Mouse (Mus musculus) gastrocnemius, adult 18-20 months (tissue): ENCODE results near the gene 1700113H08Rik. TPM values are rescaled to one million over a fixed set of nuclear protein-coding genes. Genes with fewer than 3 reads are reported as not detected.

ENCODE experiments used
- DNase-seq: peaks from one replicate; pipeline ENCODE4 v3.0.0; 2021; ENCODE audit warnings: low spot score
- total RNA-seq, 2 experiments: library from RNA; stranded (reverse); gene quantifications; 2 replicates each; pipeline ENCODE4 v1.2.3; 2021

The 1700113H08Rik gene
- total RNA-seq, 2 experiments from 2014 or later = 1.1 to 1.5 TPM

DNA sequence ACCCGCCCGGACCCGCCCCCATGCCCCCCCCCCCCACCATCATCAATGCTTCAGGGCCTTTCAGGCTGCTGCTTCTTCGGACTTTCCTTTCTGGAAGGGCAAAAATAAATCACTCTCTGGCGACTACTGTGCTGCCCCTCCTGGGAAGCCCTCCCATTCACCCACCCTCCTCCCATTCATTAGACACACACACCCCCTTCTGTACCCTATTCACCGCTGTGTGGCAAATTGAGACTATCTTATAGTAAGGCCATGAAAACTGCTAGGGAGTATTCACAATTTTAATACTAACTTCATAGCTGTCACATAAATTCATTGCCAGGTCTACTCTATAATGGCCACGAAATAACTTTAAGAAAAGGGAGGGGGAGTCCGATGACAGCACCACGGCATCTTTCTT is 1.1 kb downstream of the 1700113H08Rik start:
- DNase-seq = no peak

DNA sequence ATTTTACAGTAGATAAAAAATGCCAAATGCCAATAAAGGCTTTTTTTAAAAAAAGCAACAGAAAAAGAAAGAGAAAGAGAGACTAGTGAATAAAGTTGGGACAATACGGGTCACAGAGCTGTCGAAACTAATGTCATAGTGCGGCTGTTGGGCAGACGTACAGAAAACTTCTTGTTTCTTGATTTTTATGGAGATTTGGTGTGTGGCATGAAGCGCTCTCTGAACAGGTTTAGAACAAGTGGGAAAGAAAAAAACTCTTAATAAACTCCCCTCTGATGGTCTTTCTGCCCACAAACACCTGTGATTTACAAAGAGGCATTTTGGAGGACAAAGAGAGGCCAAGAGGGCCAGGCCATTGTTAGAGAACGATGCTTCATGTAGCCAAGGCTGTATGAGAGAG is 1.6 kb downstream of the 1700113H08Rik start:
- DNase-seq = no peak

DNA sequence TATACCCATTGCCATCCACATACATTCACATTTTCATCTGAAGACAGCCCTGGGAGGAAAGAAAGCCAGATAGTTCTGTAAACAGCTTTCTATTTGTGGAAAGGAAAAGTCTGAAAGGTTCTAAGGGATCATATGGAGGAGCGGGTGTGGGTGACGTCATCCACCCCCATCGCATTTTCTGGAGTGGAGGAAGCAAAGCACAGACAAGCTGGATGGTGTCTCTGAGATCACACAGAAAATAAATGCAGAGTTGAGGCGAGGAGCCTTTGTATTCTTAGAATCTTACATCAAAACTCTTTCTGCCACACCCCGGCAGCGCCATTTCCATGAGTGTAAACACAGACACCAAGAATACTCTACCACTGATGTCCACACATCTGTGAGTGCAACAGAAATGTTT is 26.4 kb downstream of the 1700113H08Rik start:
- DNase-seq = no peak

DNA sequence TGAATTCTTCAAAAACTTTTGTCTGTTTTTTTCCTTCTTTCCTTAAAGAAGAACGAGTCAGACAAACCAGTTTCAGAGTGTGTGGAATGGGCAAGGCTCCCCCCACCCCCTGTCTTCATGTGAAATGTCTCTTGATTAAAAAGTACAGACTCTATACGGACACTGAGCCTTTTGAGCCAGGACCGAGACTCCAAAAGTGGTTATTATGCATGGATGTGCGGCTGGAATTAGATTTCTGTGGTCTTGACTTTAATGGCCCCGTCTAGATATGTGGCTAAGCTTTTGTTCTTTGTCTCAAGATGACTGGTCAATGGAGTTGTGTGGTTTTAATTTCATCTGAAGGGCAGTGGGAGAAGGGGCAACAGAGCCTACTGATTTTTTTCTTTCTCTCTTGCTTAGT is 29.8 kb downstream of the 1700113H08Rik start:
- no peak for DNase-seq

DNA sequence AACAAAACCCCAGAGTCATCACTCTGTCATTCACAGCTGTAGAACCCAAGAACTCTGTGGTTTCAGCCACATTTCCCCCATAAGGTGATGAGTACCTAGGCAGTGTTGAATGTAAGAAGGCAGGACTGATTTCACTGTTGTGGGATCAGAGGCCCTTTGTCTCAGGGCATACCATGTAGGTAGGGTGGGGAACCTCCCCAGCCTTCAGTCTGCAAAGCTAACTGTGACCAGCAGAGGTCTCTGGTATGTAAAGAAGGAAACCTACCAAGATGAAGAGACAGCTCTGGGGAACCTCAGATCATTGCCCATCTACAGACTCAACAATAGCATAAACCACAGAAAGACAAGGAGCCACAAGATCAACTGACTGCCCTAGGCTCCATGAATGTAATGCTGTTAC is 36.4 kb downstream of the 1700113H08Rik start:
- DNase-seq = no peak

DNA sequence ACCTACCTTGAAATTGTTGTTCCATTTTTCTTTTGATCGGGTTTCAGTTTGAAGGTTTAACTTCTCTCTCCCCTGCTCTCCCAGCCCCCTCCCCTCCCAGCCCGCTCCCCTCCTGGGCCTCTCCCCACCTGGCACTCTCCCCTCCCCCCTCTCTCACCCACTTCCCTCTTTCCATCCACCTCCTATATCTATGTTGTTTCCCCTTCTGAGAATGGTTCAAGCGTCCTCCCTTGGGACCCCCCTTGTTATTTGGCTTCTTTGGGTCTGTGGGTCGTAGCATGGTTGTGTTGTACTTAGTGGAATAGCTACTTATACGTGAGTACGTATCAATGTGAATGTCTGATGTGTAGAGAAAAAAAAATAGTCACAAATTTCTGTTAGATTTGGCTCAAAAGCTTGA is 40.9 kb downstream of the 1700113H08Rik start:
- no peak for DNase-seq

DNA sequence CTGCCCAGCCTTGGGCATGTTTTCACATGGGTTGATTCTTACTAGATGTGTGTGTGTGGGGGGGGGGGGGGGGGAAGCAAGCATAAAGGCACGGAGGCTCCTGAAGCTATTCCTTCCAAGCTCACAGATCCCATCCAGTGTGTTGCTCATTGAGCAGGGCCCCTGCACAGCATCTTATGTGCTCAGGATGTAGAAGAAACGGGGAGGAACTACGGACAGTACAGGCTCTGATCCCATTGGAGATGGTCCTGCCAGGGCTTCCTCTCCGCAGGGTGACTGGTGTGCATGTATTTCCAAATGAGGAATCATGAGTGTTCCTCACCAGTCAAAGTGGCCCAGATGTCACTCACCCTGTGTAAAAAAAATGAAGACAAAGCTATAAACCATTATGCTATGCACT is 42.8 kb downstream of the 1700113H08Rik start:
- no peak for DNase-seq

DNA sequence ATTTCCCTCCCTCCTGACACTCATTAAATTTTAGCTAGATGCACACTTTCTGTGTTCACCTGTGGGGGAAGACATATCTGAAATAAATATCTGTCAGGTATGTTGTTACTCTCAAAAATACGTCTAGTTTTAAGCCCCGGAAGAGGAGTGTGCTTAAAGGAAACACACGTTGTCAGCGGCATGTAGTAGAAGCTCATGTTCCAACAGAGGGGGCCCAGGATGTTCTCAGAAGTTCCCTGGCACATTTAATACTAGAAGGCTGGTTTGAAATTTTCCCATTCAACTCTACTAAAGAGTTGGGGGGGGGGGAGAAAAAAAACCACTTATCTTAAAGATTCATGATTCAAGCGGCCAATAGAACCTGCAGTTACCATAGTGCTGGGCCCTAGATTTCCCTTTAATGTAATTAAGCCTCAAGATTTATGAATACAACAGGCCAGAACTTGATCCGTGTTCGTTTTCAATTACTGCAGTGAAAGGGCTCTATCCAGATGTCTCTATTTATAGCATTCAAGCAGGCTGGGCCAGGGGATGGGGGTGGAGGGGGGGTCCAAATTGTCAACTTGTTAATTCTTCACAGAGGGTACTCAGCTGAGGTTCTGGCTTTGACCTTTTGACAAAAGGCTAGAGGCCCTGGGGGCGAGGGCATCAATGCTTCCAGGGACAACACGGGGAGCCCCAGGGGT is 43.6 kb downstream of the 1700113H08Rik start:
- no peak for DNase-seq

DNA sequence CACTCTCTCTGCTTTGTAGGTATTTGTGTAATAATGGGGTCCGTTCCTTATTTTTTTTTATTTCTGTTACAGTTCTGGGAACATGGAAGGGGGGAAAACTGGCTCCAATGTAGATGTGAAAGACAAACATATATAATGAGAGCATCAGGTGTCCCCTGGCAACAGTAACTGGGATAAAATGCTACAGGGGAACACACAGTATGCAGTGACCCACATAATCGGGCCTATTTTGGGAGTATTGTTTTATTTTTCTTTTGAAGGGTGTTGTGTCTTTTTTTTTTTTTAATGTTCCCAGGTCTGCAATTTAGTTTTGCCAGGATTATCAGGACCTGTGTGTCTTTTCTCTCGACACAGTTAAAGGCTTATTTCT is 44.1 kb downstream of the 1700113H08Rik start:
- DNase-seq = no peak

DNA sequence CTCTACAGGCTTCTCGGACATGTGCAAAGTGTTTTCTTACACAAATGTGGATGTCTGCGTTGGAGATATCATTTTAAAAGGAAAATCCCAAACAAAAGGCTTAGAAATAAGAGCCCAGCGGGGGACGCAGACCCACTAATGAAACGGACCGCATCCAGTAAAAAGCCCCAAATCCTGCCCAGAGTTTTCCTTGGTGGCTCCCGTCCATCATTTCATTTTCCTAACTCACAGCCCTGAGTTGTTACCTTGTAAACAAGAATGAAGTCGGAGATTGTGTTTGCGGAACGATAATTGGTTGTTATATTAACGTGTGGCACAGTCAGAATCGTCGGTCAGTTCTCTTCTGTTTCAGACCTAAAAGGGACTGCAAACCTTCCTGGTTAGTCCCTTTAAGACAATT is 44.6 kb downstream of the 1700113H08Rik start:
- no peak for DNase-seq

DNA sequence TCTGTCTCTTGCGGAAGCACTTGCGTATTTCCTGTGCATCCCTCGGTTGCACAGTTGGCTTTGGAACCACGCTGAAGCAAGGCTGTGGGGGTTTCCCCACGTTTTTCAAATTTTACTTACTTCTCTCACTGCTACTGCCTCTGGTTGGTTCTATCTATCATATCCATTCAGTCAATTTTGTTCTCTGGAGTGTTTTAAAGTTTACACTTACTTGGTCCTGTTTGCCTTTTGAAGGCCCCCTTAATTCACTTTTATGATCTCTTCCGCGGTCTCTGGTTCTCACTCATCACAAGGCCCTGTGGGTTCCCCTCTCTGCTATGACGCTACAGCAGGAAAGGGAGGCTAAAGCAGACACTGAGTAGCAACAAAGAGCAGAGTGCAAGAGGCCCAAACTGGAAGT is 45.4 kb downstream of the 1700113H08Rik start:
- DNase-seq = no peak

DNA sequence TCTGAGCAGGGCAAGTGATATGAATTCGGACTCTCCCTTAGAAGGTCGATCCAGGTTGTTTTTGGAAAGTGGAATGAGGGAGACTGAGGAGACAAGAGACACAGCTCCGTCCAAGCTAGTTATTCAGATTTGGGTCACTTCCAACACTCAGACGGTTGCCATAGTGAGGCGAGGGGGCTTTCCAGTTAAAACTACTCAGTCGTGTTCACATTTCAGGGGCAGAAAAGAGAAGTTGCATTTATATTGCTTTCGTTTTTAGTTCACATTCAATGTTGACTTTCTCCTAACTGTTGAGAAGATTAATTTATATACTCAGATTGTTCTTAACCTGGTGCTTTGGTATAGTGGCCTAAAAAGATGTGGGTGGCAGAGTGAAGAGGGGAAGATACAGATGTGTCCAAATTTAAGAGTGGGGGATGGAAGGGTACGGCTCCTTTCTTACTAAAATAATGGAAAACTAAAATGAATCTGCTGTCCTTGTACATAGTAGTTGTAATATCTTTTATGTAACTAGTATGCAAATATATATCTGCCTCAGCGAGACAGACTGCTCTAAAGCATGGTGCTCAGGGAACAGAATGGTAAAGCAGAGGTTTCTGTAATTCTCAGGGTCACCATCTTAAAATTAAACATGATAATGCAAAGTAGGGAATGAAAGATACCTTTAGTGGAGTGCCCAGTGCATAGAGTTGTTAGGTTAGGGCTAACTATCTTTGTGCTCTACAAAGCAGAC is 49.9 kb downstream of the 1700113H08Rik start:
- DNase-seq = no peak

DNA sequence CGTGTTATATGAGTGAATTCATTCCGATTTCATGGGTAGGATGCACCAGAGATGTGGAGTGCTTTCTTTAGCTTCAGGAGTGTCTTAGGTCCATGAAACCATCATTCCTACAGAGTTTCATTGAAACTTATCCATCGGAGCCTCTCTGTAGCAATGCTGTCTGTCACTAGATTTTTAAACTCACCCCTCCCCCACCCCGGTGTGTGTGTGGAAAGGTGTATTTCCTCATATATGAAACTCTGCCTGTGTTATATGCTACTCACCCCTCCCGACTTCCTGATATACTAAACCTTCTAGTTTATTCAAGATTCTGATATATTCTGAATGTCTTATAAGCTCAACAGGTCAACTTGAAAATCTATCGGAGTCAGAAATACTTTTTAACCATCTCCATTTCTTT is 50.5 kb downstream of the 1700113H08Rik start:
- no peak for DNase-seq

DNA sequence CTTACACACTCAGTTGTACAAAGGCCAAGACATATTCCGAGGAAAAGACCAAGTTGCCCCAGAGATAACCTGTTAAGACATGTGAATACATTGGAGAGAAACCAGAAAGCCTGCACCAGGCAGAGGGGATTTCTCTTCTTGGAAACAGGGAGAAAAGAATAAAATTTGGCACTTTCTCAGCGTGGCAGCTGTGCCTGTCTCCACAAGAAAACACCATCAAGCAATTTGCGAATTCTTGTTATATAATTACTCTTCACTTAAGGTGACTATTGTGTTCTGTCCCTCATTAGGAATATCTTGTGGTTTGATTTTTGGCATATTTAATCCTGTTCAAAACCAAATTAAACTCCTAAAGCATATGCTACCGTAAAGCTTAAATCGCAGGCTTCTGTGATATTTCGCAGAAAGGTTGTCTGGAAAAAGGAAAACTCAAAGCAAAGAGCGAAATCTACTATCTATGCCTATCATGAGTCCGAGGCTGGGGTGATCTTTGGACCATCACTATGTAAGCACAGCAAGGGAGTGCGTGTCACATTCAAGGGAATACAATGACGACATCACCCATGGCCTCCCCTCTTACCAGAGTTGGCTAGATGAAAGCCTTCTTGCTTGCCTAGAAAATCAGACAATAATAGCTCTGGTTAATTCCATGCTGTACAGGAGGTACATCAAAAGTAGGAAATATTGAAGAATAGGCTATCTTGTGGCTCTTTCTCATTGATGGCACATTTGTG is 51.4 kb downstream of the 1700113H08Rik start:
- DNase-seq = no peak

DNA sequence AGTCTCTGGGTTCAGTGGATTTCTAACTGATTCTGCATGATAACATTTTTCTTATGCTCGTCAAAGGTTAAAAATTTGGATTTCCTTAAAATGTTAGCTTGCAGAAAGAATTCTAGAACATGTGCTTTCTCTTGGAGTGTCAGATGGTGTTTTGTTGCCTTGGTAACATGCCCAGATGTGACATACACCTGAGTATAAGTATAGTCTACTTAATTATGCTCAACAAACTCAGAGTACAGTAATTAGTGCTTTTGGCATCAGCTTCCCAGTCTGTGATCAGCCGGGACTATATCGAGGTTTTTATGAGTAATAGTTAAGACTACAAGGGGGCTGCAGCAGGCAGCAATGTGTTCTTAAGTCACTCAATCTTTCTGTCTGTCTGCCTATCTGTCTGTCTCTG is 53.1 kb downstream of the 1700113H08Rik start:
- DNase-seq = no peak

DNA sequence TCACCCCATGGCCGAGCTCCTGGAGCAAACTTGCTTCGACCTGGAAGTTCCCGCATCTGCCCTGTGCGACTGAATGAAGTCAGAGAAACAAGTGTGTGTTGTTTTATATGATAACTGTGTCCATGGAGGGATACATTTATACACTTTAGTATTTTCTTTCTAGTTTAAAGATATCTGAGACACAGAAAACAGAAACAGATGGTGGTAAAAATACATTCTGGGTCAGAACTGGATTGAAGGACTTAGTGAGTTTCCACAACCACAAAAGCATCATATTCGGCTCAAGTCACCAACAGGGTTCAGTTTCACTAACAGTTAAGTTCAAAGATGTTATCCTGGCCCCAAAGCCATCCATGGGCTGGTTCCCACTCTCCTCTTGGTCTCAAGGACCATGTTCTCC is 67.2 kb downstream of the 1700113H08Rik start:
- DNase-seq = no peak

DNA sequence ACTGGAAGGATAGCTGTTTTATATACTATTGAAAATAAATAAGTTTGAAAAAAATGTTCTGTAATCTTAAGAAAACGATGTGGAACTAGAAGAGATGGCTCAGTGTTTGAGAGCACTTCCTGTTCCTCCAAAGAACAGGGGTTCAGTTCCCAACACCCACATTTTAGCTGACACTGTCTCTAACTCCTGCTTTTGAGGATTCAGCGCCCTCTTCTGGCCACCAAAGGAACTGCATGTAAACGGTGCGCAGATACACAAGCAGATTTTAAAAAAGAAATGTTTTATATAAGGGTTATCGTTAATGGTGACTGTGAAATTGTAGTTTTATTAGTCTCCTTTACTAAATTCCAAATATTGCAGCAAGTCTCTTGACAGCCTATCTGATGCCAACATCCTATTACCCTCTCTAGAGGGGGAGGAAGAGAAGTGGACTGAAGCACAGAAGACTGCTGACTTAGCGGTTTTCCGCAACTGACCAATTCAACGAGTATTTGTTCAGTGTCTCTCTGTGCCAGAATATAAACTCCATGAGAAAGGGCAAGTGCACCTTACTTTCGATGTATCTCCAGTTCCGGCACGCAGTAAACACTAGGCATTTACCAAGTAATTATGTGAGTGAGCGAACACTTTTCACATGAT is 68.5 kb downstream of the 1700113H08Rik start:
- no peak for DNase-seq

DNA sequence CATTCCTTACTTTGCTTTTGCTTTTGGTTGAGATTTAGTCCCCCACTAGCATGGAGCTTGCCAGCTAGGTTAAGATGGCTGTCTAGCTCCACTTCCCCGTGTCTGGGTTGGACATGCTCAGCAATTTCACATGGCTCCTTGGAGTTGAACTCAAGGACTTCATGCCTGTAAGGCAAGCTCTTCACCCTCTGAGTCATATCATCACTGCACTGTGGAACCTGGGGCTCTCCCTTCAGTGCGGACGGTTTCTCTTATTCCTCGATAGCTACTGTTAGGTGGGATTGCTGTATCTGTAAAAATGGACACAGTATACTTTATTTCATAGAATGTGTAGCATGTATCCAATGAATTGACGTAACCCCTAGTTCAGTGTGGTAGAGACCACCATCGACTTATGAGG is 93.2 kb downstream of the 1700113H08Rik start:
- no peak for DNase-seq

DNA sequence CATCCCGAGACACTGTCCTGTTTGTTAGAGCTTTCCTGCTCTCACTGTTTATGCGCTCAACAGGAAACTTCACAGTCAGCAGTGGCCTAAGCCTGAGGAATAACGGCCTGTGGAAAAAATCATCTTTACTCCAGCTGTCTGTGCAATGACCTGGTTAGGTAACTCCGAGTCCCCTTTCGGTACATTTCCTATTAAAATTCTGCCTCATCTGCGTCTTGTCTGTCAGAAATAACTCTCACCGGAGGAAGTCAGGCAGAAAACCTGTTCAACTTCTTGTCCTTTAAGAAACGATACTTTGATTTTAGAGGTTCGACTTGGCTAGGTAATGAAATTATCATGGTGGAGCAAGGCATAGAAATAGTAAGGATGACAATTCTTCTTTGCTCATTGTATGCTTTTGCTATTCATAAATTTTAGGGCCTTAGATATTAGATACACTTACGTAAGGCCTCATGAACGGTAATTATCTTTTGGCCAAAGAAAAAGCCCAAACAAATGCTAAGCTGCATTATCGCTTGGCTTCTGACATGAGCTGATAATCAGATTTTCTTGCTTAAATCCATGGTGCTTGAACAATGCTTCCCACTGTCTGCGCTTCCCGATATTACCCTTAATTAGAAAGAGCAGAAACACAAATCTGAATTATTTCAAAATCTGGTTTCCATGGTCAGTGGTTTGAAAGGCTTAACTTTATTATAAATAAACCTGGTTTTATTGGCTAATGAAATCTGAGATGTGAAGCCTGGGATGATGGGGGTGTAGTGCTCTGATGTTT is 96.1 kb downstream of the 1700113H08Rik start:
- DNase-seq = no peak

DNA sequence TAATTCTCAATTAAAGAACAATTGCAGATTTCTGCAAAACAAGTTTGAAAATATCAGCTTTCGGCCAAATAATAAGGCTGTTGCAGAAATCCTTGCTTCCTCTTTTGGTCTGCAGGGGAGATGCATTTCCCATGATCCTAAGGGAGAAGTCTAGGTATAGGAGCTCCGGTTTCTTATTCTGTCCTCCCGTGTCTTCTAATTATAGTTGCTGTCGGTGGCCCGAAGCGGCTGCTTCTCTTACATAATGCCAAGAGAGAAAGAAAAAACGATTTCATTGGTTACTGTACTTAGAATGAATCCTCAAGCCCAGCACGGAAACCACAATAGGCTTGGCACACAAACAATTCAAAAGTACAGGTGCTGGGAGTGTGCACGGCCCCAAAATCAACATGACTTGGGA is 101.9 kb downstream of the 1700113H08Rik start:
- DNase-seq = no peak

DNA sequence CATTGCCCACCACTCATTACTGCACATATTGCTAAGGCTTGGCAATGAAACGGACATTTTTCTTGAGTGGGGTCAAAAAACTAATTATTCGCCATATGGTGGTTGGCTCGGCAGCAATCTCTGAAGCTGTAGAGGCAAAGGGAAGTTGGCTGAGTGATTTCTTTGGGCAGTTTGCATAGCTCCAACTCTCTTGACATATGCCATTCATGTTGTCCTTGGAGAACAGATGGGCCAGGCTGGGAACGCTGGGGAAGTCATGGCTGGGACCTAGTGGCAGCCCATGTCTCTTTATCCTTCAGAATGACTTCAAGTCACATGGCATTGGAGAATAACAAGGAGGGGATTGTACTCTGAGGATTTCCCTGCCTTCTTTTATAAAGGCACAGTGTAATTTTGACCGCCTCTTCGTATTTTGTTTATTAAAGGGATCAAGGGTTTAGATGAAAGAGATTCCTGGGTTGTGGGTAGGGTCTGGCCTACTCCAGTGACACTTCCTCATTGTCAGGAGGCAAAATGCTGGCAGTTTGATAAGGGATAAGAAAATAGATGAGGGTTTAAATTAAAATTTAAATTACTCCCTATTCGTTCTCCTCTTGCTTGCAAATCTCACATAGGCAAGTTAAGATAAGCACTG is 138.4 kb downstream of the 1700113H08Rik start:
- DNase-seq = no peak
